Mouse (Mus musculus) hindbrain, embryonic 14.5 days (tissue): ENCODE measurements around the gene Foxo3. TPM values are rescaled to one million over a fixed set of nuclear protein-coding genes. Genes with fewer than 3 reads are reported as not detected.

Source experiments
- ATAC-seq: fragments of 200-750 bp; cut with Nextera tagmentation; 2 replicates; pipeline ENCODE4 v1.8.0; 2017; ENCODE audit warnings: moderate number of reproducible peaks, mild to moderate bottlenecking, moderate TSS enrichment, moderate library complexity; ENCODE audit not compliant: low FRiP score
- DNase-seq: peaks from one replicate; pipeline ENCODE4 v3.0.0-alpha.2; 2015; ENCODE audit warnings: low spot score
- H3K27ac ChIP-seq: fragments of 300-500 bp; sonication (generic); 2 replicates; pipeline ENCODE4 v1.5.1; 2014; ENCODE audit warnings: mild to moderate bottlenecking, moderate library complexity
- H3K27me3 ChIP-seq: fragments of 300-500 bp; sonication (generic); 2 replicates; pipeline ENCODE4 v1.6.1; 2014; ENCODE audit warnings: mild to moderate bottlenecking, low read length, mixed read lengths; ENCODE audit not compliant: control insufficient read depth, insufficient read depth
- H3K36me3 ChIP-seq: fragments of 300-500 bp; sonication (generic); replicated peaks from 2 replicates; pipeline ENCODE4 v1.6.1; 2014; ENCODE audit not compliant: control insufficient read depth, insufficient read depth
- H3K4me1 ChIP-seq: fragments of 300-500 bp; sonication (generic); replicated peaks from 2 replicates; pipeline ENCODE4 v1.6.1; 2014; ENCODE audit warnings: antibody characterized with exemption, low read length, mixed read lengths; ENCODE audit not compliant: control insufficient read depth, insufficient read depth
- H3K4me2 ChIP-seq: fragments of 300-500 bp; sonication (generic); replicated peaks from 2 replicates; pipeline ENCODE4 v1.6.1; 2014; ENCODE audit warnings: mild to moderate bottlenecking, moderate library complexity
- H3K4me3 ChIP-seq: fragments of 300-500 bp; sonication (generic); replicated peaks from 2 replicates; pipeline ENCODE4 v1.5.1; 2014; ENCODE audit warnings: mild to moderate bottlenecking, low read length
- H3K9ac ChIP-seq: fragments of 300-500 bp; sonication (generic); 2 replicates; pipeline ENCODE4 v1.6.1; 2014
- H3K9me3 ChIP-seq: fragments of 300-500 bp; sonication (generic); 2 replicates; pipeline ENCODE4 v1.6.1; 2016; ENCODE audit warnings: low read length; ENCODE audit not compliant: control insufficient read depth
- WGBS: fragments of 180-500 bp; shearing (Covaris S2); extraction: QIAGEN DNeasy Blood & Tissue Kit; methylation state at CpG from one replicate; pipeline ENCODE4 v1.1.7; 2014; 5-methylcytosine and 5-hydroxymethylcytosine counted together
- polyA plus RNA-seq: library from polyadenylated mRNA; unstranded; fragments of >200 nt; fragmentation: Nextera tagmentation; extraction: Ambion mirVana; gene quantifications from 2 replicates; pipeline ENCODE4 v1.2.1, GENCODE M21; 2014

Foxo3 gene
- polyA plus RNA-seq, 1 experiment from 2014 or later = 5.9 TPM

GRCm38 (mm10) chr10:42238296-42238695, 38.3 kb downstream of the Foxo3 start:
- H3K4me3 ChIP-seq = no peak overlapping the region
- H3K4me2 ChIP-seq = no peak overlapping the region
- no peak for DNase-seq
- H3K36me3 ChIP-seq = no peaks in the 10 kb centered on the region
- 40% methylated on average over 5 of the region's 5 CpGs for WGBS
- no peak for ATAC-seq
- no peaks in the 10 kb centered on the region for H3K9me3 ChIP-seq
- H3K4me1 ChIP-seq = 0 out of 2 replicates have a peak, but pooled peaks cover 8% of the 10 kb centered on the region
- H3K27me3 ChIP-seq = no peaks in the 10 kb centered on the region
- H3K9ac ChIP-seq = no peak overlapping the region
- no peak overlapping the region for H3K27ac ChIP-seq

DNA sequence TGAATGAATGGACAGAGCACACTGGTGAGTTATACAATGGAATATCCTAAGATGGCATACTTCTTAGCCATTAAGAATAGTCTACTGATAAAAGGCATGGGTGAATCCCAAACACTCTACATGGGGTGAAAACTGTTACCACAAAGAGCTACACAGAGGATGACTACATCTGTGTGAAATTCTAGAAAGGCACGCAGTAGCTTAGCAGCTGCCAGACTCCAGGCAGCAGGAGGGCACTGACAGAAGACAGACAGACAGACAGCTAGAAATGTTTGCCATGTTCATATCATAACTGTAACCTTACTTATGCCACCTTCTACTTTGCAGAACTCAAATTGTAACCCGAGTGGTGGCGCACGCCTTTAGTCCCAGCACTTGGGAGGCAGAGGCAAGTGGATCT, 39.0 kb downstream of the Foxo3 start:
- DNase-seq = no peak
- Histone ChIP-seq H3K27me3 (no peaks in the 10 kb centered on the region), H3K27ac (no peak overlapping the region), H3K4me2 (no peak overlapping the region), H3K4me1 (0 out of 2 replicates have a peak, but pooled peaks cover 8% of the 10 kb centered on the region), H3K9ac (no peak overlapping the region), H3K36me3 (no peaks in the 10 kb centered on the region), H3K4me3 (no peak overlapping the region), H3K9me3 (no peaks in the 10 kb centered on the region)
- ATAC-seq = no peak
- 90% methylated on average over 4 of the region's 4 CpGs for WGBS

DNA sequence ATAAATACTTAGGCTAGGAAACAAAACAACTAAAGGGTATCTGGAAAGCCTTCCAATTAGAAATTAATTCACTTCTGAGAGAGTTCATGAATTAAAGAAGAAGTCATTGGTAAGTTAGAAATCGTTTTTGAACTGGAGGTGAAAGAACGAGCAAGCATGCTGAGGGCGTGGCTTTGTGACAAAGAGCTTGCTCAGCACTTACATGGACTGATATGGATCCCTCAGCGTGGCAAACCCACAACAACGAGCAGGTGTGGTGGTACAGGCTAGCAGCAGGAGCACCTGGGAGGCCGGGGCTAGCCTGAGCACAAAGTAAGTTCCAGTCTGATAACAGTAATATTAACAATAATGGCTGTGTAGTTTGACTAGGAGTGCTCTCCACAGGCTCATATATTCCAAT, 41.2 kb downstream of the Foxo3 start:
- no peak for DNase-seq
- no peak for ATAC-seq
- 86% methylated on average over 6 of the region's 6 CpGs for WGBS
- H3K27ac ChIP-seq = no peak overlapping the region
- H3K9me3 ChIP-seq = no peaks in the 10 kb centered on the region
- H3K4me3 ChIP-seq = no peak overlapping the region
- H3K27me3 ChIP-seq = no peaks in the 10 kb centered on the region
- no peak overlapping the region for H3K9ac ChIP-seq
- H3K36me3 ChIP-seq = no peaks in the 10 kb centered on the region
- H3K4me1 ChIP-seq = 0 out of 2 replicates have a peak, but pooled peaks cover 4% of the 10 kb centered on the region
- H3K4me2 ChIP-seq = no peak overlapping the region

GRCm38 (mm10) chr10:42232977-42233376, 43.6 kb downstream of the Foxo3 start:
- Histone ChIP-seq H3K36me3 (no peaks in the 10 kb centered on the region), H3K9ac (no peak overlapping the region), H3K4me1 (no peaks in the 10 kb centered on the region), H3K9me3 (no peaks in the 10 kb centered on the region), H3K4me2 (no peak overlapping the region), H3K27ac (no peak overlapping the region), H3K4me3 (no peak overlapping the region), H3K27me3 (no peaks in the 10 kb centered on the region)
- ATAC-seq (no peak), DNase-seq (no peak)
- 70% methylated on average over 11 of the region's 11 CpGs for WGBS

DNA sequence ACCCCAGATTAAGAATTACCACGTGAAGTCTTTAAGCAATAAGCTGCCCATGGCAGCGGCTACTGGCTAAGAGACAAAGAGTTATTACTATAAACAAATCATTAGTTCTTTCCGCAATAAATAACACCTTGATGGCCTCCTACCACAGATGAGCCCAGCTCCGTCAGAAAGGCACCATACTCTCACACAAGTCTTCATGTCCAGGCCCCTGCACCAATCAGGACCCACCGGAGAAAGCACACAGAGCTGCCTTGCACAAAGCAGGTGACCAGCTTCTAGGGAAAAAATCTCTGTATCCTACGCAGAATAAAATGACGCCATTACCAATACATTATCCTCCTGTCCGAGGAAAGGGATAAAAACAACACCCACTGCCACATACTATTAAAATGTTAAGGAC, 44.7 kb downstream of the Foxo3 start:
- Histone ChIP-seq H3K36me3 (no peaks in the 10 kb centered on the region), H3K27me3 (no peaks in the 10 kb centered on the region), H3K9me3 (no peaks in the 10 kb centered on the region), H3K9ac (no peak overlapping the region), H3K27ac (no peak overlapping the region), H3K4me1 (no peaks in the 10 kb centered on the region), H3K4me2 (no peak overlapping the region), H3K4me3 (no peak overlapping the region)
- no peak for DNase-seq
- WGBS = 77% methylated on average over 8 of the region's 8 CpGs
- no peak for ATAC-seq

GRCm38 (mm10) chr10:42231100-42231541, 45.4 kb downstream of the Foxo3 start:
- 88% methylated on average over 3 of the region's 3 CpGs for WGBS
- Histone ChIP-seq H3K27me3 (no peaks in the 10 kb centered on the region), H3K4me2 (no peak overlapping the region), H3K4me3 (no peak overlapping the region), H3K9me3 (no peaks in the 10 kb centered on the region), H3K9ac (no peak overlapping the region), H3K36me3 (no peaks in the 10 kb centered on the region), H3K27ac (no peak overlapping the region), H3K4me1 (no peaks in the 10 kb centered on the region)
- DNase-seq (no peak), ATAC-seq (no peak)

DNA sequence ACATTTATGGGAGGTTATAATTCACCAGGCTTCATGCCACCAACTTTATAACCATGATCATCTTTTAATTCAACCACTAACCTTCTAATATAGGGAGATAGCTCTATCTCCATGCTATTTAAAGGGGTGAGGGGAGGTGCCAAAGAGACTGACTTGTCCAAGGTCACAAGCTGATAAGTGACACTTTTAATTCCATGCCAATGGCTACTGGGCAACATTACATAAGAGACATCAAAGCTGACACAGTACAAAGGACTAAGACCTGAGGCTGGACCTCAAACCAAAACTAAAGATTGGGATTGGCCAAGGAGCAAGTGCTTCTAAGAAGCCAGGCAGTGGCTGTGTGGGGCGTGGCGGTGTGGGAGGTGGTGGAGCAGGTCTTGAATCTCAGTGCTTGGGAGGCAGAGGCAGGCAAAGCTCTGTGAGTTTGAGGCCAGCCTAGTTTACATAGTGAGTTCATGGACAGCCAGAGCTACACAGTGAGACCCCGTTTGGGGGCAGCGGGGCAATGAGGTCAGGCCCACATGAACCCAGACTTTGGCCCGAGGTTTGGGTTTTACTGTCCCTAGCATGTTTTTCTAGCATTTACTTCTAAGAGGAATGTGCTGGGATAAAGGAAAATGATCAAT, 46.0 kb downstream of the Foxo3 start:
- ATAC-seq (no peak), DNase-seq (no peak)
- Histone ChIP-seq H3K4me1 (no peaks in the 10 kb centered on the region), H3K27me3 (no peaks in the 10 kb centered on the region), H3K4me2 (no peak overlapping the region), H3K9ac (no peak overlapping the region), H3K27ac (no peak overlapping the region), H3K9me3 (no peaks in the 10 kb centered on the region), H3K4me3 (no peak overlapping the region), H3K36me3 (no peaks in the 10 kb centered on the region)
- 93% methylated on average over 5 of the region's 5 CpGs for WGBS

DNA sequence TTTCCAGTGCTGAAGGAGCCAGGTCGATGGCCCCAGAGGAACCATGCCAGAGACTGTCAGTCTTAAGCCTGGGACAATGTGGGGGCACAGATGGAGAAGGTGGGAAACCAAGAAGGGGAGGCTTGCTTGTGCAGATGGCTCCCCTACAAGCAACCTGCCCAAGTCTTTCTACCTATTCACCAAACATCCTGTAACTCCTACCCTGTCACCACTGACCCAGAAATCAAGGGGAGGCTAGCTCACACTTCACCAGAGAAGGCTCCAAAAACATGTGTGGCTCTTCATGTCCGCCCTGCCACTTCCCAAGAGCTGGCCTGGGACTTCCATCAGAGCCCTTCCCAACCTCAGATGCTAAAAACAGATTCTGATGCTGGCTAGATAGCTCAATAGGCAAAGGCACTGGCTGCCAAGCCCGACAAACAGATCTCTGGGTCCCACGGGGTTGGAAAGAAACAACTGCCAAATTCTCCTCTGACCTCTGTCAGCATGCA, 48.8 kb downstream of the Foxo3 start:
- Histone ChIP-seq H3K36me3 (no peaks in the 10 kb centered on the region), H3K27ac (no peak overlapping the region), H3K9me3 (no peaks in the 10 kb centered on the region), H3K9ac (no peak overlapping the region), H3K4me3 (no peak overlapping the region), H3K4me2 (no peak overlapping the region), H3K27me3 (no peaks in the 10 kb centered on the region), H3K4me1 (no peaks in the 10 kb centered on the region)
- 60% methylated on average over 4 of the region's 4 CpGs for WGBS
- DNase-seq = no peak
- no peak for ATAC-seq

DNA sequence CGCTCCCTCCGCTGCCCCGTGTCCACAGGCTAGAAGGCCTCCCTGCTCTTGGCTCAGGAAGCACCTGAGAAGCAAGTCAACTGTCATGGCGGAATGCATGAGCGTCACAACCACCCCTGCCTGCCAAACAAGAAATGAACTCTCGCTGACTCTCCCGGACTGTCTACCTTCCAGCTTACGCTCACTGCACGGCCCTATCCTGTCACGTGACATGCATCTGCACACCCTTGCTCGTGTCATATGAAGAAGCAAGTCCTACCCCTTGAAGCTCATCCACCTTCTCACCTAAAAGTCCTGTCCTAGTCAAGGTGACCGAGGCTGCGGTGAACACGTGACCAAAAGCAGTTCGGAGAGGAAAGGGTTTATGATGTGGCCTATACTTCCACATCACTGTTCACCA, 50.4 kb downstream of the Foxo3 start:
- no peaks in the 10 kb centered on the region for H3K27me3 ChIP-seq
- ATAC-seq = no peak
- H3K4me3 ChIP-seq = no peak overlapping the region
- H3K27ac ChIP-seq = no peak overlapping the region
- no peaks in the 10 kb centered on the region for H3K4me1 ChIP-seq
- H3K36me3 ChIP-seq = no peaks in the 10 kb centered on the region
- 97% methylated on average over 15 of the region's 15 CpGs for WGBS
- no peaks in the 10 kb centered on the region for H3K9me3 ChIP-seq
- DNase-seq = no peak
- H3K9ac ChIP-seq = no peak overlapping the region
- H3K4me2 ChIP-seq = no peak overlapping the region
